10 mouse cellular contexts compared by ENCODE assay signal in the genomic region with DNA sequence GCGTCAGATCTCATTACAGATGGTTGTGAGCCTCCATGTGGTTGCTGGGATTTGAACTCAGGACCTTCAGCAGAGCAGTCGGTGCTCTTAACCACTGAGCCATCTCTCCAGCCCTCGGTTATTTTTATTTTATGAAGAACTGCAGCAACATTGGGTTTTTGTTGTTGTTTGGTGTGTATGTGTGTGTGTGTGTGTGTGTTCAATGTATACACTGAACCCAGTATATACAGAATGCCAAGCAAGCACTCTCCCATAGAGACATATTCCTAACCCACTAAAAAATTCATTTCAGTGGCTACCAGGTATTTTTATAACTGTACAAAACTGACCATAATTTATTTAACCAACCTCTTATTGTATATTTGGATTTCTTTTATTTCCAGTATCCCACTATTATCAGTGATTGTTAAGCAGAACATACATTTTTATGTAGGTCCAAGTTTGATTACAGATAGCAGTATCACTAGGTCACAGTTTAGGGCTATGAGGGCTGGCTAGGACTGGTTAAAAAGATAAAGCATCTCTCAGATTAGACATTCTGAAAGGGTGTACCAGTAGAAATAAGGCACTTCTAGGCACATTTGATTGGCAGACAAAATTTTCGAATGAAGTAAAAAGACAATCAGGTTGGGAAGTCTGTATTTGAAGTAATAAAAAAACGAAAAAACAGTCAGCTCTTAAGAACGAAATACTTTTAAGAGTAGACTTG. TPM values are rescaled to one million over a fixed set of nuclear protein-coding genes. Genes with fewer than 3 reads are reported as not detected.
DNase-seq lines count a peak whose midpoint lies in the region; ATAC-seq and TF ChIP-seq lines count a peak whose summit lies in the region.
"Had no signal": no experiment of that assay in that cellular context is flagged by ENCODE, and none has a peak within 500 bp of the region (broad histone marks: within the 10 kb centered on the region; RNA-seq: fewer than 3 reads in every experiment).

No protein-coding gene starts in this region.

- peak overlapping the region; percentile 99 for H3K27ac ChIP-seq in heart, embryonic 15.5 days
- no peak overlapping the region for H3K27ac ChIP-seq in heart, embryonic 12.5 days (ENCODE audit: poor library complexity, severe bottlenecking)
- peak overlapping the region; percentile 99 for H3K27ac ChIP-seq in hindbrain, postnatal 0 days
- H3K27ac ChIP-seq in midbrain, embryonic 12.5 days (replicated peaks) = no peak overlapping the region

- no peak overlapping the region for H3K9ac ChIP-seq in heart, embryonic 15.5 days
- H3K9ac ChIP-seq in heart, embryonic 12.5 days = no peak overlapping the region
- peak overlapping the region; percentile 67 for H3K9ac ChIP-seq in hindbrain, postnatal 0 days (replicated peaks; ENCODE audit: low read length)
- H3K9ac ChIP-seq in midbrain, embryonic 12.5 days (replicated peaks) = peak overlapping the region; percentile 74; the same call in 1 of the 2 replicates

- no peaks in the 10 kb centered on the region for H3K27me3 ChIP-seq in heart, embryonic 15.5 days
- H3K27me3 ChIP-seq in heart, embryonic 12.5 days (replicated peaks) = no peaks in the 10 kb centered on the region
- H3K27me3 ChIP-seq in hindbrain, postnatal 0 days (ENCODE audit: insufficient read depth, low read length) = no peaks in the 10 kb centered on the region
- no peaks in the 10 kb centered on the region for H3K27me3 ChIP-seq in midbrain, embryonic 12.5 days

- 0 out of 2 replicates have a peak overlapping the region, but pooled peaks have one; percentile 73 for H3K4me3 ChIP-seq in heart, embryonic 15.5 days
- H3K4me3 ChIP-seq in heart, embryonic 12.5 days = no peak overlapping the region
- peak overlapping the region; percentile 60 for H3K4me3 ChIP-seq in hindbrain, postnatal 0 days (ENCODE audit: low read length)
- H3K4me3 ChIP-seq in midbrain, embryonic 12.5 days = peak overlapping the region; percentile 65

- peak; percentile 70 for DNase-seq in c-Kit-positive CD71-positive TER-119-negative erythroid progenitor cells, embryonic 14.5 days (ENCODE audit: low read depth)
- DNase-seq in hindbrain, postnatal 0 days (ENCODE audit: low spot score) = no peak
- no peak for DNase-seq in adipocyte (ENCODE audit: low spot score)
- DNase-seq in adrenal gland, postnatal 4 days (ENCODE audit: low spot score in 2 of 2) = no peak
- DNase-seq in ovary, postnatal 14 days (ENCODE audit: low spot score) = no peak

- 53% methylated on average over 6 of the region's 6 CpGs for WGBS in heart, embryonic 15.5 days
- 50% methylated on average over 6 of the region's 6 CpGs for WGBS in heart, embryonic 12.5 days
- 57% methylated on average over 6 of the region's 6 CpGs for WGBS in hindbrain, postnatal 0 days
- 63% methylated on average over 6 of the region's 6 CpGs for WGBS in midbrain, embryonic 12.5 days

- peaks cover 6% of the 10 kb centered on the region; the same call in 1 of the 2 replicates for H3K36me3 ChIP-seq in heart, embryonic 15.5 days
- H3K36me3 ChIP-seq in heart, embryonic 12.5 days = peaks cover 13% of the 10 kb centered on the region
- H3K36me3 ChIP-seq in hindbrain, postnatal 0 days (ENCODE audit: insufficient read depth, low read length) = peaks cover 3% of the 10 kb centered on the region
- H3K36me3 ChIP-seq in midbrain, embryonic 12.5 days = peaks cover 7% of the 10 kb centered on the region

- H3K4me1 ChIP-seq in heart, embryonic 15.5 days (replicated peaks) = peaks cover 21% of the 10 kb centered on the region
- H3K4me1 ChIP-seq in heart, embryonic 12.5 days (replicated peaks) = peaks cover 20% of the 10 kb centered on the region
- H3K4me1 ChIP-seq in hindbrain, postnatal 0 days (ENCODE audit: insufficient read depth, low read length) = peaks cover 15% of the 10 kb centered on the region
- peaks cover 18% of the 10 kb centered on the region for H3K4me1 ChIP-seq in midbrain, embryonic 12.5 days

- TF ChIP-seq CTCF in hindbrain, postnatal 0 days (IDR thresholded peaks at IDR 0.05; ENCODE audit: low read depth) = no peak

- H3K9me3 ChIP-seq in heart, embryonic 15.5 days (replicated peaks) = no peaks in the 10 kb centered on the region
- H3K9me3 ChIP-seq in heart, embryonic 12.5 days (replicated peaks) = no peaks in the 10 kb centered on the region
- H3K9me3 ChIP-seq in hindbrain, postnatal 0 days (ENCODE audit: low read length) = no peaks in the 10 kb centered on the region
- no peaks in the 10 kb centered on the region for H3K9me3 ChIP-seq in midbrain, embryonic 12.5 days

- no peak for ATAC-seq in heart, embryonic 15.5 days (replicated peaks; ENCODE audit: insufficient number of reproducible peaks, insufficient read depth, low FRiP score, low read depth)
- no peak for ATAC-seq in heart, embryonic 12.5 days (ENCODE audit: insufficient number of reproducible peaks, low FRiP score)
- ATAC-seq in hindbrain, postnatal 0 days = no peak
- ATAC-seq in midbrain, embryonic 12.5 days (ENCODE audit: low FRiP score, low read depth) = no peak

- peak overlapping the region; percentile 66 for H3K4me2 ChIP-seq in heart, embryonic 15.5 days
- no peak overlapping the region for H3K4me2 ChIP-seq in heart, embryonic 12.5 days
- H3K4me2 ChIP-seq in hindbrain, postnatal 0 days (ENCODE audit: low read depth, low read length) = peak overlapping the region; percentile 97
- peak overlapping the region; percentile 86 for H3K4me2 ChIP-seq in midbrain, embryonic 12.5 days (replicated peaks)

RNA-seq across cellular contexts. Expression of a gene that starts 0.9 kb away (rescaled TPM):
- 66.2 and 70.2 TPM in 2 replicates for polyA plus RNA-seq in heart, embryonic 15.5 days (2015; fragmentation: Nextera tagmentation; extraction: Ambion mirVana)
- polyA plus RNA-seq in heart, embryonic 12.5 days (2016; fragmentation: Nextera tagmentation; extraction: Ambion mirVana) = 73.2 and 78.7 TPM in 2 replicates
- 97.9 and 118 TPM in 2 replicates for total RNA-seq in hindbrain, postnatal 0 days (2014; rRNA removed)
- polyA plus RNA-seq in hindbrain, postnatal 0 days (2015; fragmentation: Nextera tagmentation; extraction: Ambion mirVana) = 94.1 and 102 TPM in 2 replicates
- polyA plus RNA-seq in midbrain, embryonic 12.5 days (2016; fragmentation: Nextera tagmentation; extraction: Ambion mirVana) = 113 and 117 TPM in 2 replicates
- total RNA-seq in adrenal gland, postnatal 4 days (2021) = 10 to 100 TPM; 84.6 to 91.6 TPM

RNA-seq across cellular contexts. Expression of a gene that starts 1.3 kb away (rescaled TPM):
- 0.82 TPM in 1 of 2 replicates, not detected in the other for polyA plus RNA-seq in heart, embryonic 15.5 days (2015; fragmentation: Nextera tagmentation; extraction: Ambion mirVana)
- polyA plus RNA-seq in heart, embryonic 12.5 days (2016; fragmentation: Nextera tagmentation; extraction: Ambion mirVana) = 0.96 TPM in 1 of 2 replicates, not detected in the other
- total RNA-seq in hindbrain, postnatal 0 days (2014; rRNA removed) = not detected in 2 replicates
- 0.55 TPM in 1 of 2 replicates, not detected in the other for polyA plus RNA-seq in hindbrain, postnatal 0 days (2015; fragmentation: Nextera tagmentation; extraction: Ambion mirVana)
- not detected in 2 replicates for polyA plus RNA-seq in midbrain, embryonic 12.5 days (2016; fragmentation: Nextera tagmentation; extraction: Ambion mirVana)
- 1 to 10 TPM; 1.0 to 1.2 TPM for total RNA-seq in adrenal gland, postnatal 4 days (2021)
- total RNA-seq: common myeloid progenitor, adult 5-6 weeks; left cerebral cortex, postnatal 14 days had no signal

RNA-seq across cellular contexts. Expression of a gene that starts 16.5 kb away (rescaled TPM):
- 80.5 and 81.7 TPM in 2 replicates for polyA plus RNA-seq in heart, embryonic 15.5 days (2015; fragmentation: Nextera tagmentation; extraction: Ambion mirVana)
- 114 and 118 TPM in 2 replicates for polyA plus RNA-seq in heart, embryonic 12.5 days (2016; fragmentation: Nextera tagmentation; extraction: Ambion mirVana)
- total RNA-seq in hindbrain, postnatal 0 days (2014; rRNA removed) = 2.9 TPM in 1 of 2 replicates, not detected in the other
- polyA plus RNA-seq in hindbrain, postnatal 0 days (2015; fragmentation: Nextera tagmentation; extraction: Ambion mirVana) = 0.25 TPM in 1 of 2 replicates, not detected in the other
- polyA plus RNA-seq in midbrain, embryonic 12.5 days (2016; fragmentation: Nextera tagmentation; extraction: Ambion mirVana) = 0.24 TPM in 1 of 2 replicates, not detected in the other
- total RNA-seq in adrenal gland, postnatal 4 days (2021) = 1 to 10 TPM; 6.5 to 10.0 TPM
- total RNA-seq: common myeloid progenitor, adult 5-6 weeks; left cerebral cortex, postnatal 14 days had no signal

RNA-seq across cellular contexts. Expression of a gene that starts 18.8 kb away (rescaled TPM):
- 34.2 and 42.5 TPM in 2 replicates for polyA plus RNA-seq in heart, embryonic 15.5 days (2015; fragmentation: Nextera tagmentation; extraction: Ambion mirVana)
- 38.8 and 43.0 TPM in 2 replicates for polyA plus RNA-seq in heart, embryonic 12.5 days (2016; fragmentation: Nextera tagmentation; extraction: Ambion mirVana)
- 30.5 and 32.0 TPM in 2 replicates for total RNA-seq in hindbrain, postnatal 0 days (2014; rRNA removed)
- polyA plus RNA-seq in hindbrain, postnatal 0 days (2015; fragmentation: Nextera tagmentation; extraction: Ambion mirVana) = 19.9 and 22.5 TPM in 2 replicates
- 16.8 and 22.0 TPM in 2 replicates for polyA plus RNA-seq in midbrain, embryonic 12.5 days (2016; fragmentation: Nextera tagmentation; extraction: Ambion mirVana)
- 10 to 100 TPM; 63.4 to 64.0 TPM for total RNA-seq in adrenal gland, postnatal 4 days (2021)

RNA-seq across cellular contexts. Expression of a gene that starts 19.0 kb away (rescaled TPM):
- 206 and 216 TPM in 2 replicates for polyA plus RNA-seq in heart, embryonic 15.5 days (2015; fragmentation: Nextera tagmentation; extraction: Ambion mirVana)
- polyA plus RNA-seq in heart, embryonic 12.5 days (2016; fragmentation: Nextera tagmentation; extraction: Ambion mirVana) = 211 and 212 TPM in 2 replicates
- 86.5 and 128 TPM in 2 replicates for total RNA-seq in hindbrain, postnatal 0 days (2014; rRNA removed)
- 226 and 244 TPM in 2 replicates for polyA plus RNA-seq in hindbrain, postnatal 0 days (2015; fragmentation: Nextera tagmentation; extraction: Ambion mirVana)
- 122 and 127 TPM in 2 replicates for polyA plus RNA-seq in midbrain, embryonic 12.5 days (2016; fragmentation: Nextera tagmentation; extraction: Ambion mirVana)
- 100 to 1,000 TPM; 302 to 310 TPM for total RNA-seq in adrenal gland, postnatal 4 days (2021)

Comparison
In these comparisons a context has a peak if more than half of its experiments do, and no peak if none do; other contexts are left out.
1. H3K27ac ChIP-seq: peak in heart, embryonic 15.5 days (single experiment) and hindbrain, postnatal 0 days (single experiment); none in heart, embryonic 12.5 days (single experiment) and midbrain, embryonic 12.5 days (single experiment).
2. H3K9ac ChIP-seq: peak in hindbrain, postnatal 0 days (single experiment) and midbrain, embryonic 12.5 days (single experiment); none in heart, embryonic 15.5 days (single experiment) and heart, embryonic 12.5 days (single experiment).
3. RNA of a gene that starts 16.5 kb away (polyA plus RNA-seq): 114 to 118 TPM in heart, embryonic 12.5 days and 80.5 to 81.7 TPM in heart, embryonic 15.5 days; 0.25 TPM in hindbrain, postnatal 0 days and 0.24 TPM in midbrain, embryonic 12.5 days; every median in the first group is over 10 times any median in the second.